Mouse (Mus musculus) kidney, postnatal 4 days (tissue): ENCODE results near the gene Kcna6.
A peak's percentile ranks its signal among the peaks of the same experiment; 100 is the strongest.

ENCODE experiments used
- DNase-seq, 2 experiments: peaks; one replicate each; pipeline ENCODE4 v3.0.0; 2021; ENCODE audit warnings: mixed read lengths in 2 of 2

Gene Kcna6

DNA sequence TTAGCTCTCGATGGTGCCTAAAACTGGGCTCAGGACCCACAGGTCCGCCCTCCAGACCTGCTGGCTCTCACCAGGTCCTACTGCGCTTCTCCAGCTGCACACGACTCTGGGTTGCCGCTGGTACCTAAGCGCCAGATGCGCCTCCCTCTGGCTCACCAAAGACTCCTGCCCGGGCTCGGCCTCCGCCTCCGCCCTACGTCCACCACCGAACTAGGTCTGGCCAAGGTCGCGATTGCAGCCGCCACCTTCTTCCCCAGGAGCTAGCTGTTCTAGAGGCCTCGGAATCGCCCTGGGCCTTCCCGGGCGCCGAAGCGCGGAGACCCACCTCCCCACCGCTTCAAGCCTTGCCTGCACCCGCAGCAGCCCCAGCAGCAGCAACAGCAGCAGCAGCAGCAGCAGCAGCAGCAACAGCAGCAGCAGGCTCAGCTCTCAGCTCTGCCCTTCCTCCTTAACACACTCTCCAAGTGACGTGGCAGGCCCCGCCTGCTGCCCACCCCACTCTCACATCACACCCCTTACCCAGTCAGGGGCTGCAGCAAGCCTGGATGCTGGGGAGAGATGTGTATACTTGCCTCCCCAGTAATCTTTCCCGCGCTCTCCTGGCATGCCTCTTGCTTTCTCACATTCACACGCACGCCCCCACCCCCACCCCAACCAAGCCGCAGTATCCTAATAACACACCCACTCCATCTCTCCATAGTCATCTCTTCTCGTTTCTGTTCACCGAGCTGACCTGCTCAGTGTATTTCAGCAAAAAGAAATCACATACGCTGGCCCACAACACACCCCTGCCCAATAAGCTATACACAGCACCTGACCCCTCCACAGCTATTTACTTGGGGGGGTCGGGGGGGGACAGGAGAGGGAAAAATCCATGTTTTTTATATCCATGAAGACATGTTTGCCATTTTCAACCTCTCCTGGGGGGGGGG lies at the start of gene Kcna6:
TSS of gene Kcna6 (minus strand) at position 464 of the 932 bp plus-strand sequence.
- DNase-seq, result peak; percentile 38 to 58

DNA sequence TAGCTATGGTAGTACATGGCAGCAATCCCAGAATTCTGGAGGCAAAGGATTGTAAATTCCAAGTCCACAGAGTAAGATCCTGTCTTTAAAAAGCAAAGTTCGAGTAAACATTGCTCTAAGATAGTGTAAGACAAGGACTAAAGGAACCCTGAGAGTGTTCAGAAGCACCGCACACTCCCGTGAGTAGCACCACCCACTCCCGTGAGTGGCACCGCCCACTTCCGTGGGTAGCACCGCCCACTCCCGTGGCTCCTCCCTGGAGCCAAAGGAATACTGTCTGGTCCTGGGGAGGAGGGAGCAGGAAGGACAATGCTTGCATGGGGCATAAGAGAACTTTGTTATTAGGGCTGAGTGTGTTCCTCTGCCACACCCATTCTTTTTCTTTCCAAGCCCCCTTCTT lies 48.4 kb upstream of the Kcna6 start:
- no peak for DNase-seq

DNA sequence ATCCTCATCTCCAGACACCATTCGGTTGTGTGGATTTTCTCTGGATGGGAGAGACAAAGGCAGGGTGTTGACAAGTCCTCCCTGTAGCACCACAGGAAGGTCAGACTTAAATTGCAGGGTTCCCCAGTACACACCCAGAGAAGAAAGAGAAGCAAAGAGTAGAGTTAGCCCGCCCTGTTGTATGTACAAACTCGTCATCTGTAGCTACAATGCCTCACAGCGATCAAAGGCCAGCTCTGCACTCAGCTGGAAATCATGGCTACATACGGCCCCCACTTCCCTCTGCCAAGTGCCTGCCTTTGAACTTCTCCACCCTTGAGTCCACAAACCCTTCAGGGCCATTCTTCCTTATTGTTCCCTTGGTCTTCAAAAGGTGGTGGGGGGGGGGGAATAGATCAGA lies 43.7 kb upstream of the Kcna6 start:
- DNase-seq, result no peak

DNA sequence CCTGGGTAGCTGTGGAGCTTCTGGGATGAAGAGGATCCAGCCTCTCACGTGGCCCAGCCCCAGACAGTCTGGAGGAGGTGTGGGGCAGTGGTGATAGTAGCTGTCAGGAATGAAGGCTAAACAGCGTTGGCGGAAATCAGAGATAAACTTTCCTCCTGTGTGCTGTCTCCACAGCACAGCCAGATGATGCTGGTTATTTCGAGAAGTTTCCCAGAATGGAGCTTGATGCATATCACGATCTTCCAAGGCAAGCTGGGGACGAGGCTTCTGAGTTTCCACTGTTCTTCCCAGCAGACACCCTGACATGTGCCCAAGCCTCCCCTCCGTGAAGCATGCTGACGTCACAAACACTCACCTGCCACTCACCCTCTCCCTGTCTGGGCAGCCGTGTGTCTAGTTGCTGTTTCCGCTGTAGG lies 43.2 kb upstream of the Kcna6 start:
- no peak for DNase-seq

DNA sequence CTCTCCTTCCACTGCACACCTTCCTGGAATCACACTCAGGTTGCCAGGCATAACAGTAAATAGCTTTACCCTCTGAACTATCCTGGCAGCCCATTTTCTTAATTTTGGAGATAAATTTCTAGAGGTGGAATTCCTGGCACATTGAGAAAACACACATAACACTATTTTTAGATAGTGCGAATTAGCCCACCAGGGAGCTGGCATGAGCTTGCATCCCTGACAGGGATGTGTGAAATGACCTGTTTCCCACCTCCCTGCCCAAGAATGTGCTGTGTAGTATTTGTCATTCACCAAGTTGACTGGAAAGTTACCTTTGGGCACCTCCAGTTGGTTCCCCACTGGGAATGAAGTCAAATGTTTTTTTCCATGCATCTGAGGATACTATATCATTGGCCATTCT lies 42.6 kb upstream of the Kcna6 start:
- DNase-seq, result no peak

DNA sequence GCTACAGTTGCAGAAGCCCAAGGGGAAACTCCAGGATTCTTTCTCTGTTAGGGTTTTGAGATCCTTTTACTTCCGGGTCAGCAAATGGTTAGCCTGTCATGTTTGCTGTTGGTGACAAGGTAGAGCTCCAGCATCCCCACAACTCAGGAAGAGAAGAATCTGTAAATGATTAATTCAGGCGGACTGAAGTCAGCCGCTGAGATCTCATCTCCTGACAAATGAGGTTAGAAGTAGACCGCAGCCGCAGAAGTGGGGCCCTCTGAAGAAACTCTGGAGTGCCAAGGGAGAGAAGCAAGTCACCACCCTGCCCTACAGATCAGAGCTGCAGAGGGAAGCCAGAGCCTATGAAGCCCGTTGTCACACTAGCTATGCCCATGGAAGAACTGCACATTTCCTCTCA lies 37.4 kb upstream of the Kcna6 start:
- peak in 1 of 2 experiments; percentile 23 for DNase-seq

DNA sequence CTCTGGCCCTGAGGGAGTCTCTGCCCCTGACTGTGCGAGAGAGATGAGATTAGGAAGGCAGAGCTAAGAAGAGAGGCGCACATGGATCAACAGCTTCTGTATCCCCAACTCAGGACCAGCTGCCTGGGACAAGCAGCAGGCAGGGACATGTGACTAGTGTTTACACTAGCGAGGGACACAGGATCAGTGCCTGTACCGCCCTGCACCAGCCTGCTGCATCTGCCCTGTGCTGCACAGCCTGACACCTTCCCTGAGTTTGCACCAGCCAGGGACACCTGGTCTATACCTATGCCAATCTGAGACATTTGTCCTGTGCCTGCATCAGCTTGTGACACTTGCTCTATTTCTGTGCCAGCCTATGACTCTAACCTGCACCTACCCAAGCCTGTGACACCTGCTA lies 33.4 kb upstream of the Kcna6 start:
- no peak for DNase-seq

DNA sequence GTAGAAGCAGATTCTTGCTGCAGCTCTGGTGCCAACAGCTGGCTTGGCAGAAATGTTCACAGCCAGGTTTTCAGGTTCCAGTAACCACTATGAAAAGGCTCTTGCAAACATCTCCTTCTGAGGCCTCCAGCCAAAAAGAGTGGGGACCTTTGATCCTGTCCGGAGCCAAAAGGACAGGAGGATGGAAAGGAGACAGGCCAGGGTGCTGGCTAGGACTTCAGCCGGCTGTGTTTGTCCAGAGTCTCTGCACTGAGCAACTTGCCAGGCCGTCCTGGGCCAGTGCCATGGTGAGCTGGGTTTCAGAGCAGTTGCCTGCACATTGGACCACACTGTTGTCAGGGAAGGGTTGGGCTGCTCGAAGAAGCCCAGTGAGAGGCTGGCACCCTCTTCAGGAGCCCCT lies 31.9 kb upstream of the Kcna6 start:
- DNase-seq, result no peak

DNA sequence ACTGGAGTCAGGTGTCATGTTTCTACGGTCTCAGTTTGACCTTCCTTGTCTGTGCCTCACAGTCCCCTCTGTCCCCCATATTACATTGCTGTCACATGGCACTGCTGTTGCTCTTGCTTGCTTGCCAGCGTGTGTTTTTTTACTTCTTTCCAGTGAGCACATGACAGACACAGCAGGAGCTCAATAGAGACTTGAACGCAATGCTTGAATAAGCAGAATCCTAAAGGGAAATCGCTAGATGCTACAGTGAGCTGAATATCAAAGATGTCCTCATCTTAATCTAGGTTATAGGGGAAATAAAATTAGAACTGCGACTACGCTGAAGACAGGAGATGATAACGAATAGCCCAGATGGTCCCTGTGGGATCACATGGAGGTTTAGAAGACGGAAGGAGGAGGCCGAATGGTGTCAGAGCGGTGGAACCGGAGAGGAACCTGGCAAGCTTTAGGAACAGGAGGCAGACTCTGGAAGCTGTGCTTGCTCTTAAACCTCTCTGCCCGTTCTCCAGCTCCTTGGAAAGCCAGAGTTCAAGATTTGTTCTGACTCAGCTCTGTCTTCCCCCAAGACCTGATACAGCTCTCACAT lies 29.8 kb upstream of the Kcna6 start:
- DNase-seq, result no peak

DNA sequence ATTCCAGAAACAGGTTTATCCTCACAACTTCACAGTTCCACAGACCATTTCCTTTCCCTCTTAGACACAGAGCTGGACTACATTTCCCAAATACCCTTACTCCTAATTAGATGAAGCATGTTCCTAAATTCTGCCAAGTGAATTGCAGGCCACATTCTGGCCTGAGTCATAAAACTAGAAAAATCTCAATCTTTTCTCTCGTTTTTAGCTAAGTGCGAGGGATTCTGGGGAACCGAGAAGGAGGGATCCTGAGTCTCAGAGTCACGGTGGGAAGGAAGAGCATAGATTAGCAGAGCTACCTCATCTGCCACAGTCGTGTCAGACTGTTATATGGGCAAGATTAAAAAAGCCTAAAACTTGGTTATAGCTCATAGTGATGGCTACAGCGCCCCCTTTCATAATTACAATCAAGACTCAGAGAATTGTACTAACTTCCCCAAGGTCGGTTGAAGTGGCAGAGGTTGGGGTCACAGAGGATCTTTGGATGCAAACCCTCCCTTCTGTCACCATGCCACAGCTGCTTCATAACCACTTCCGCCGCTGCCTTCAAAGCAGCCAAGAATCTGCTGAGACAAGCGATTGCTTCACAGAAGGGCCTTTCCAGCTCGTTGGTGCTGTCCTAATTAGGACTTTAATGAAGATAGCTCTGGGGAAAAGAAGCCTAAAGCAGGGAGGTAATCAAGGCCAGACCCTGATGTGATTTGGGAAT lies 28.6 kb upstream of the Kcna6 start:
- DNase-seq, result peak; percentile 38 to 63

DNA sequence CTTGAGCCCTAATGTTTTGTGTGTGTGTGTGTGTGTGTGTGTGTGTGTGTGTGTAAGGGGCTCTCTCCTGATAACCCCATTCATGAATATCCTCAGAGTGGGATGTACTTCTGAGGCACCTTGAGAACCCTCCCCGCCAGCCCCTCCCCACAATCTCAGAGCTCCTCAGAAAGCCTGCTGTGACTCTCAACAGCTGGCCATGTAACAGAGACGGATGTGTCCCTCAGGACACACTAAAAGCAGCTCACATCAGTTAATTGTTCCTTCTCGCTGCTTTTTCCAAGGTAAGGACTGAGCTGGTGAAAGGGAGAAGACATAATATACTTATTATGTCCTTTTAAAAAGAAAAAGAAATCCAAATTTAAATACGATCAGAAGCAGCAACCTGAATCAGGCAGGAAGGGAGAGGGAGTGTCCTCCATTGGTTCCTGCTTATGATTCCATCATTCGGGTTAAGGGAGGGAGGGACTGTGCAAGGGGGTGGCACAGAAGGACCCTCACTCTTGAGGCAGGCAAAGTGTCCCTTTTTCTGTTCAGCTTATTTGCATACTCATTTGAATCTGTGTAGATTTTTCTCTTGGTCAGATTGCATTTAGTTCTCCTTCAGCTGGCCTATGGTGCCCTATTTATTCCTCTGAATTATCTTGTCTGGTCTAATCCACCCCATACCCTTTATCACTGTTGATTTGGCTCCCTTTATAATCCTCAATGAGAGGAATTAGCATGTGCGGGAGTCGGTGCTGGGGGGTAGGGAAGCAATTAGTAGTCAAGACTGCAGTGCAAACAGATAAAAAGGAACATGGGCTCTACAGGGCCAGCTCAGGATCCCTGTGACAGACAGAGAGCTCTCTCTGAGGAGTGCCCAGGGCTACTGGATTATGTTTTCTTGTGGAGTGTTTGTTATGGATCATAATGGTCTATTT lies 27.4 kb upstream of the Kcna6 start:
- no peak for DNase-seq

DNA sequence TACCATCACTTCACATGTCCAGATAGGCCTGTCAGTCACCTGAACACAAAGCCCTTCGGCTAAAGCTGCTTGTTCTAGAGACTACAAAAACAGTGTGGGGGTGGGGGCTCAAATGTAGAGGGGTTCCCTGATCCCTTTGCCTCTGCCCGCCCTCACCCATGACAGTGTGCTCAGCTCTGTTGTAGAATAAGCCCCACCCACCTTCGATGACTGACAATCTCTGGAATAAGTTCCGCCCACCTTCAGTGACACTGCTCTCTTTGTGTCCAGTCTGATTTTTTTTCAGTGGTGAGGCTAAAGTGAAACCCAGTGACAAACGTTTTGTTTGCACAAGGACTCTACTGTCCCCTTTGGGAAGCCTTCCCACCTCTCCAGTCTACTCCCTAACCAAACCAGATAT lies 26.1 kb upstream of the Kcna6 start:
- DNase-seq, result no peak

DNA sequence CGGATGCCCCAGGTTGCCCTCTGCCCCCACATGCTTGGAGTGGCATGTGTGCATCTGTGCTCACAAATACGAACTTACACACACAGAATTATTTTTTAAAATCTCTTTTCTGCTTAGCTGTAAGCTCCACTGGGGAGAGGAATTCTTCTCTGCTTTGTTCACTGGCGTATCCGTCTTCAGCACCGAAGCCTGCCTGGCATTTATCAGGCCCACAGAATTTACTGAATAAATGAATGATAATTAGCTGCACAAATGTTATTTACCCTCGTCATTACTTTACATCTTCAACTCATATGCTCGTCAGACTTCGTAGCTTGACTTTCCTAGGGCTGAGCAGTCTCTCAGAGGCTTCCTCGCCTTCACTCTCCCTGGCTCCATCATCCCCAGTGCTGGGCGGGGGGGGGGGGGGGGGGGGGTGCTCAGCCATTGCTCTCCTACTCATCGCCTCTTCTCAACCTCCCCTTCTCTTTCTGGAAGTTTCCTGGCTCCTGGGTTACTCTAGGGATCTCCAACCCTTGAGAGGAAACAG lies 24.2 kb upstream of the Kcna6 start:
- no peak for DNase-seq

DNA sequence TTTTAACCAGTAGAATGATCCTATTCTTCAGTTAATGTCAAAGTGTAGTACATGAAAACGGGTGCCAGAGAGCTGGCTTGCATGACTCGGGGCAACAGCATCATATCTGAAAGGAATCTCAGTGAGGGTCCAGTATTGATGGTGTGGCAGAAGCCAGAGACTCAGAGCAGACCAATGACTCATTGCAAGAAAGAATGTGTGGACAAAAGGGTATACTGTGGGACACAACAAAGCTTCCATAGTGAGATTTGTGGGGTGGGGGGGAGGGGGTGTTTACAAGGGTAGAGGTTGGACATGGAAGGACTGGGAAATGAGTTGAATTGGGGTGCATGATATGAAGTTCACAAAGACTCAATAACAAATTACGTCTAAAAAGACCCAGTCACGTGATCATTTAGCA lies 20.9 kb upstream of the Kcna6 start:
- no peak for DNase-seq

DNA sequence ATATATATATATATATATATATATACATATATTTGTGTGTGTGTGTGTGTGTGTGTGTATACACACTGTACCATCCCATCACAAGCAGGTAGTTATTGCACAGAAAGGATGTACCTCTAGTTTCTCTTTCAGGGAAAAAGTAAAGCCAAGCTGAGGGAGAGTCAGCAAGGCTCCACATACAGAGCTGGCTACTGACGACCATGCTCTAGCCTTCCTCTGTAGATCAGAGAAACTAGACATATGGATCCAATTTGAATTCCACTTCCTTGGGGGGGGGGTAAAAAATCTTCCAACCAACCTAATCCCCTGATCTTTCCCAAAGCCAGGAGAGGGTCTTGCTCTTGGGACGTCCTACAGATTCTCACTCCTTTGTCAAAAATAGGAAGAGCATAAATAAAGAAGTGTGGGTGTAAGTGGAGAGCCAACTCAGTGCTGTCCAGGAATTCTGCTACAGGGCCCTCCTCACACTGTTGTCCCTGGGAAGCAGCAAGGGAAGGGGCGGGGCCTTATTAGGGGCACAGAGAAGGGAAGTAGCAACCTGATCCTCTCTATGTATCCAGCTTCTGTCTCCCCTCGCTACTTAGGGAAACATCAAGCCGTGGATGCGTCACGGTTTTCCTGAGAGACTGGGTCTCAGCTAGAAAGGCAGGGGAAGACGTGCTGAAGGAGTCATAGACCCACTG lies 15.4 kb upstream of the Kcna6 start:
- peak; percentile 34 to 52 for DNase-seq

DNA sequence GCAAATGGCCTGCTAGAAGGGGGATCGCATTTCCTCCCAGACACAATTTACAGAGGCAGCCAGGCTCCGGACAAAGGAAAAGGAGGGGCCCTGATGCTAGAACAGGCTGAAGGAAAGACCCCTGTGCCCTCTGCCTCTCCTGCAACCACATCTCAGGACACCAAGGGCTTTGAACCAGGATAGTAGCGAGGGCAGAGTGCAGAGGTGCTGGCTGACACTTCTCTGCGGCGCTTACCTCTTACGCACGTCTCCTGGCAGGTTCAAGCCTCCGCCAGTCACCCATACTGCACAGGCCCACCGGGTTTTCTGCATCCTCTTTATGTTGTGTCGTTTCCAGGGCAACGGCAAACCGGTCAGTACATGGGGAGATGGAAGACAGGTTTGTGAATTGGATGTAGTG lies 12.0 kb upstream of the Kcna6 start:
- DNase-seq, result peak; percentile 12 to 31

DNA sequence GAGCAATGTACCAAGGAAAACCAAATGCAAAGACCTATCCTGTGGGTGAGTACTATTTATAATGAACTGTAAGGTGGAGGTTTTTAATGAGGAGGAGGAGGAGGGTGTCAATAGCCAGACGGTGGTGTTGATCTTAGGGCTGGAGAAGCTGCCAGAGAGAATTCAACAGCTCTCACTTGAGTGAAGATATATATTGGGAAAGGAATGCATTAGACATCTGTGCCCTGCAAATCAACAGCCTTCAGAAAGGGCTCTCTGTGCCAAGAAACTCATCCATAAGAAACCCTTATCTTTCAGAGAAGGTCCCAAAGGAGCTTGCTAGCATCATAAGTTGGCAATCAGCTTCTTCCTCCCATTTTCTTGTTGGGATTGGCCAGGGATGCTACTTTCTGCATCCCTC lies 5.4 kb upstream of the Kcna6 start:
- no peak for DNase-seq

DNA sequence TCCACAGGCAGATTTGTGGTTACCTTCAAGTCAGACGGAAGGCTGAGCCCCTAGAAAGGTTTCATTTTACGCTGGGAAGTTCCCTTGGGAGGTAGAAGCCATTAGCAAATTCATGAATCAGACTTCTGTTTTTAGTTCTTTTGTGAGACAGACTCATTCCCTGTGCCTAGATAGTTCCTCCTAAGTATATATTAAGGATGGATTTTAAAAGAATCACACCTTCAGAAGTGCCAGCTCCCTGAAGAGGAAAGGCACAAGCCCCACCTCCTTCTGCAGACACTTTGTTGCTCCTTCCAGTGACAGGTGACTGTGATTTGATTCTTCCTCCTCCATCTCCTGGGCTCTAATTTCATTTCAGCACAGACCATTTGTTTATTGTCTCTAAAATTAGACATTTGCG lies 2.1 kb upstream of the Kcna6 start:
- DNase-seq, result no peak

DNA sequence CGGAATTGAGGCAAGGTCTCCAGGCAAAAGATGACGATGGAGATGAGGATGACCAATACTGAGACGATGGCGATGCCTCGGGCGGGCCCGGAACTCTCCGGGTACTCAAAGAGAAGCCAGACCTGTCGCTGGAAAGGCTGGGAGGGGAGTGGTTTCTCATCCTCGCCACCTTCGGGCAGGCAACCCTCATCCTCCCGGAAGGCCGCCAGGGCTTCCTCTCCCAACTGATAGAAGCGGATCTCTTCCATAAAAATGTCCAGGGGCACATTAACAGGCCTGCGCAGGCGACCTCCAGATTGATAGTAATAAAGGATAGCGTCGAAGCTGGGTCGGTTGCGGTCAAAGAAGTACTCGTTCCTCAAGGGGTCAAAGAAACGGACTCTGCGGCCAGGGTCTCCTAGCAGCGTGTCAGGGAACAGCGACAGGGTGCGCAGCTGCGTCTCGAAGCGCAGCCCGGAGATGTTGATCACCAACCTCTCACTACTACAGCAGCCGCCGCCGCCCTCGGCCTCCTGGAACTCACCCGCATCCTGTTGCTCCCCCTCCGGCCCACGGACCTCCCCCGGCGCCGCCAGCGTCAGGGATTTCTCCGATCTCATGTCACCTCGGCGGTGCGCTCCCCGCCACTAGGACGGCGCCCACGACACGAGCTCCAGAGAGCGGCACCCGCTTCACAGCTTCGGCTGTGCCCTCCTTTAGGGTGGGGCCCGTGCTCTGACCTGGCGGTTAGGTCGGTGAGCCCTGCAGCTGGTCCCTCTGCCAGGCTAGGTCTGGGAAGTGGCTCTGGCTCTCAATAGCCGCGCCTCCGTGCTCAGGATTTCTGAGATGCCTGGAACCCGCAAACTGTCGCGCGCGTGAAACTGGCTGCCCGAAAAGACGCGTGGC lies 906 bp downstream of the Kcna6 start:
- DNase-seq, result peak; percentile 67 to 76

DNA sequence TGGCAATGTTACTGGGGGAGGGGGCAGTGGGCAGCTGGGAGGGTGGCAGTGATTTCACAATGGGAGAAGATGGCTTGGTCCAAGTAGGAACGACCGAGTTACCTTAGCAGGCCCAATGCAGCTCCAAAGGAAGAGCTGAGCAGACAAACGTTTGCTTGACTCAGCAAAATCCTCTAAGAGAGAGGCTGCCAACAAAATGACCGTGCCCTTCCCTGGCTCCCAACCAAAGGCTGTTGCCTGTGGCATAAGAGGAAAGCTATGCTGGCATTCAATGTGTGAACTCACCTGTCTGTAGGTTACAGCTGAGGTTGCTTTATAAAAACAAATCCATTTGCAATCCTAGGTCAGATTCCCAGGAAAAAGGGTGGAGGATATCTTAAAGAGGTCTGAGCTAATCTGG lies 3.5 kb downstream of the Kcna6 start:
- no peak for DNase-seq

DNA sequence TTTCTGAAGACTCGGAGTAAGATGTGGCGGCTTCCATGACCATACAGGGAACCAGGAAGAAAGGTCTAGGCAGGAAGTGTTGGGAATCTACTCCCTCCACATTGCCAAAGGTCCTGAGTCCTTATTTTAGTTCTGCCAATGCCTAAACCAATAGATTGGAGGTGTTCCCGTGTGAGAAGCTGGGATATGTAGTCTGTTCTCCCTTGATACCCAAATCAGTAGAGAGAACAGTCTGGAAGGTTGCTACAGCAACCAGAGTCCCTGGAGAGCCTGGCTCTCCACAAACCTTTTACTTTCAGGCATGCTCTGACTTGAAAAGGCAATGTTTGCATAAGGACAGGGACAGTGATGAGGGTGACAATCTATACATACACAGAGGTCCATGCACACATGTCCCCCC lies 4.7 kb downstream of the Kcna6 start:
- DNase-seq, result no peak
